Mouse (Mus musculus) midbrain, embryonic 15.5 days (tissue): ENCODE results near the gene Lzts2. TPM values are rescaled to one million over a fixed set of nuclear protein-coding genes. Genes with fewer than 3 reads are reported as not detected.

Experiments used
- polyA plus RNA-seq: library from polyadenylated mRNA; unstranded; fragments of >200 nt; fragmentation: Nextera tagmentation; extraction: Ambion mirVana; gene quantifications from 2 replicates; pipeline ENCODE4 v1.2.1, GENCODE M21; 2015

Lzts2 gene
- polyA plus RNA-seq, 1 experiment from 2014 or later, result 25.2 TPM

Other genes starting within 250 kb of the Lzts2 start
- gene Slf2, start 83.3 kb upstream of the Lzts2 start, polyA plus RNA-seq, result 27.8 and 33.0 TPM in 2 replicates
- gene Sema4g, start 25.3 kb upstream of the Lzts2 start, polyA plus RNA-seq, result 17.1 and 20.4 TPM in 2 replicates
- 15.9 and 17.2 TPM in 2 replicates for gene Twnk, start 8.8 kb upstream of the Lzts2 start, polyA plus RNA-seq
- gene Mrpl43, start 8.0 kb upstream of the Lzts2 start, polyA plus RNA-seq, result 86.9 and 88.0 TPM in 2 replicates
- gene Pdzd7, start 31.3 kb downstream of the Lzts2 start, polyA plus RNA-seq, result 3.2 and 4.1 TPM in 2 replicates
- 89.6 and 97.2 TPM in 2 replicates for gene Sfxn3, start 33.1 kb downstream of the Lzts2 start, polyA plus RNA-seq
- 1.3 TPM in 2 replicates for gene Kazald1, start 60.8 kb downstream of the Lzts2 start, polyA plus RNA-seq
- gene Tlx1, start 136.3 kb downstream of the Lzts2 start, polyA plus RNA-seq, result not detected in 2 replicates
- 0.06 and 0.09 TPM in 2 replicates for gene Lbx1, start 221.4 kb downstream of the Lzts2 start, polyA plus RNA-seq